Mouse (Mus musculus) lung, postnatal 25 days (tissue): ENCODE results near the gene Ctps.
A peak's percentile ranks its signal among the peaks of the same experiment; 100 is the strongest.

Source experiments
- DNase-seq: peaks from one replicate; pipeline ENCODE4 v3.0.0; 2022; ENCODE audit warnings: low spot score

The Ctps gene

GRCm38 (mm10) chr4:120570438-120571069 is 478 bp upstream of the Ctps start:
- DNase-seq: no peak

GRCm38 (mm10) chr4:120569025-120569424 is 1.1 kb downstream of the Ctps start:
- DNase-seq: no peak

- peak; percentile 63 for DNase-seq
Observed at GRCm38 (mm10) chr4:120568005-120568404, 2.1 kb downstream of the Ctps start.

GRCm38 (mm10) chr4:120565726-120566125 is 4.3 kb downstream of the Ctps start:
- DNase-seq: no peak

- peak; percentile 60 for DNase-seq
Observed at GRCm38 (mm10) chr4:120556592-120556991, 13.5 kb downstream of the Ctps start.

GRCm38 (mm10) chr4:120544896-120545295 is 25.2 kb downstream of the Ctps start:
- DNase-seq: no peak

- DNase-seq: no peak
Observed at GRCm38 (mm10) chr4:120538664-120539063, 31.4 kb downstream of the Ctps start.

GRCm38 (mm10) chr4:120531986-120532385 is 38.1 kb downstream of the Ctps start, which contains the start of gene Slfnl1:
Slfnl1 (plus strand) TSS chr4:120532231.
- DNase-seq: no peak

- DNase-seq: no peak
Observed at GRCm38 (mm10) chr4:120528171-120528570, 41.9 kb downstream of the Ctps start.

- no peak for DNase-seq
Observed at GRCm38 (mm10) chr4:120523092-120523491, 47.0 kb downstream of the Ctps start.

- DNase-seq: no peak
Observed at GRCm38 (mm10) chr4:120522351-120522750, 47.7 kb downstream of the Ctps start.

- DNase-seq: no peak
Observed at GRCm38 (mm10) chr4:120521761-120522160, 48.3 kb downstream of the Ctps start.

- peak; percentile 75 for DNase-seq
Observed at GRCm38 (mm10) chr4:120517335-120517734, 52.7 kb downstream of the Ctps start.

- no peak for DNase-seq
Observed at GRCm38 (mm10) chr4:120516907-120517306, 53.2 kb downstream of the Ctps start.

- DNase-seq: peak; percentile 50
Observed at GRCm38 (mm10) chr4:120516491-120516890, 53.6 kb downstream of the Ctps start.

- no peak for DNase-seq
Observed at GRCm38 (mm10) chr4:120514366-120514765, 55.7 kb downstream of the Ctps start.

- DNase-seq: no peak
Observed at GRCm38 (mm10) chr4:120511203-120511602, 58.9 kb downstream of the Ctps start.

GRCm38 (mm10) chr4:120506955-120507354 is 63.1 kb downstream of the Ctps start:
- DNase-seq: no peak
